Comparison of ENCODE assay signal across 10 mouse cellular contexts in genomic region chr11:69104487-69104886, GRCm38 (mm10). TPM values are rescaled to one million over a fixed set of nuclear protein-coding genes. Genes with fewer than 3 reads are reported as not detected.
DNase-seq lines count a peak whose midpoint lies in the region; ATAC-seq lines count a peak whose summit lies in the region.
"Had no signal": no experiment of that assay in that cellular context is flagged by ENCODE, and none has a peak within 500 bp of the region (broad histone marks: within the 10 kb centered on the region; RNA-seq: fewer than 3 reads in every experiment).

No protein-coding gene starts in this region.

- intact Hi-C loops in heart, postnatal 25 days (cut with DNase I): no loop called here
- intact Hi-C loops in left cerebral cortex, postnatal 4 days (cut with DNase I): no loop called here

- DNase-seq in cerebellum, adult 8-10 months: peak; percentile 29
- DNase-seq in heart, postnatal 4 days: peak; percentile 6
- no peak for DNase-seq in heart, postnatal 25 days (ENCODE audit: low spot score)
- peak; percentile 4 for DNase-seq in right cerebral cortex, postnatal 25 days
- DNase-seq in right cerebral cortex, postnatal 36 days (ENCODE audit: low spot score in 2 of 2): no peak
- DNase-seq in left cerebral cortex, postnatal 4 days: no peak
- DNase-seq: forebrain, postnatal 0 days; kidney, postnatal 36 days had no signal

- no peak for ATAC-seq in cerebellum, adult (ENCODE audit: insufficient number of reproducible peaks, low FRiP score, low TSS enrichment)
- ATAC-seq: forebrain, postnatal 0 days; intestine, embryonic 15.5 days had no signal

RNA-seq across cellular contexts. Expression of gene Per1, which starts 9.5 kb away (rescaled TPM):
- 10 to 100 TPM; 42.6 to 55.6 TPM for total RNA-seq in heart, postnatal 4 days (2021)
- 10 to 100 TPM; 32.3 to 61.0 TPM for total RNA-seq in heart, postnatal 25 days (2021)
- total RNA-seq in left cerebral cortex, postnatal 4 days (2021): 10 to 100 TPM; 52.8 to 58.0 TPM

RNA-seq across cellular contexts. Expression of gene Hes7, which starts 15.7 kb away (rescaled TPM):
- under 1 TPM; 0.23 to 0.29 TPM for total RNA-seq in heart, postnatal 4 days (2021)
- under 1 TPM in 1 of 2 experiments, not detected in 1; 0.14 TPM for total RNA-seq in heart, postnatal 25 days (2021)
- 1 to 10 TPM; 2.3 to 2.6 TPM for total RNA-seq in left cerebral cortex, postnatal 4 days (2021)

RNA-seq across cellular contexts. Expression of gene Vamp2, which starts 16.2 kb away (rescaled TPM):
- total RNA-seq in heart, postnatal 4 days (2021): 10 to 100 TPM; 80.2 to 84.6 TPM
- total RNA-seq in heart, postnatal 25 days (2021): 10 to 100 TPM; 59.6 to 65.7 TPM
- total RNA-seq in left cerebral cortex, postnatal 4 days (2021): 100 to 1,000 TPM; 579 to 594 TPM

RNA-seq across cellular contexts. Expression of gene 9130213A22Rik, which starts 17.9 kb away (rescaled TPM):
- under 1 TPM; 0.29 to 0.65 TPM for total RNA-seq in heart, postnatal 4 days (2021)
- total RNA-seq in heart, postnatal 25 days (2021): under 1 TPM in 1 of 2 experiments, not detected in 1; 0.21 TPM
- total RNA-seq in left cerebral cortex, postnatal 4 days (2021): 1 to 10 TPM; 1.2 to 1.7 TPM

RNA-seq across cellular contexts. Expression of gene Aloxe3, which starts 21.2 kb away (rescaled TPM):
- under 1 TPM in 1 of 2 experiments, not detected in 1; 0.45 TPM for total RNA-seq in heart, postnatal 4 days (2021)
- not detected for total RNA-seq in heart, postnatal 25 days (2021)
- total RNA-seq in left cerebral cortex, postnatal 4 days (2021): 10 to 100 TPM; 10.8 to 13.1 TPM

Comparison
In these comparisons a context has a peak if more than half of its experiments do, and no peak if none do; other contexts are left out.
1. DNase-seq: peak in cerebellum, adult 8-10 months (single experiment), heart, postnatal 4 days (single experiment) and right cerebral cortex, postnatal 25 days (single experiment); none in heart, postnatal 25 days (single experiment), right cerebral cortex, postnatal 36 days (0 of 2) and left cerebral cortex, postnatal 4 days (single experiment).
2. RNA of gene Vamp2, which starts 16.2 kb away (total RNA-seq): 579 to 594 TPM in left cerebral cortex, postnatal 4 days; 80.2 to 84.6 TPM in heart, postnatal 4 days and 59.6 to 65.7 TPM in heart, postnatal 25 days; every median in the first group is over 4 times any median in the second.